Mouse (Mus musculus): ENCODE measurements around the gene AI481877.
A peak's percentile ranks its signal among the peaks of the same experiment; 100 is the strongest.

The AI481877 gene

DNA sequence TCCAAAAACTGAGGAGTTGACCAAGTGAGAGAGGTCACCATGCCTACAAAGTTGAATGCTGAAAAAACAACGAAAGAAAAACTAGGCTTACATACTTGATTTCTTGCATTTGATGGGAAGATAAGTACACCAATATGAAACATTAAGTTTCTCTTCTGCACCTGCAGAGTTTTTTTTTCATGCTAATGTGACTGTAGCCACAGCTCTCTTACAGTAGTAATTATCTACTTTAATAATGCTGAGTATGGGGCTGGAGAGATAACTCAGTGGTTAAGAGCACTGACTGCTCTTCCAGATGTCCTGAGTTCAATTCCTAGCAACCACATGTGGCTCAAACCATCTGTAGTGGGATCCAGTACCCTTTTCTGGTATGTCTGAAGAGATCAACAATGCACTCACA, 13.7 kb downstream of the AI481877 start:
- DNase-seq (ENCODE audit: extremely low read depth, low read depth), result no peak

DNA sequence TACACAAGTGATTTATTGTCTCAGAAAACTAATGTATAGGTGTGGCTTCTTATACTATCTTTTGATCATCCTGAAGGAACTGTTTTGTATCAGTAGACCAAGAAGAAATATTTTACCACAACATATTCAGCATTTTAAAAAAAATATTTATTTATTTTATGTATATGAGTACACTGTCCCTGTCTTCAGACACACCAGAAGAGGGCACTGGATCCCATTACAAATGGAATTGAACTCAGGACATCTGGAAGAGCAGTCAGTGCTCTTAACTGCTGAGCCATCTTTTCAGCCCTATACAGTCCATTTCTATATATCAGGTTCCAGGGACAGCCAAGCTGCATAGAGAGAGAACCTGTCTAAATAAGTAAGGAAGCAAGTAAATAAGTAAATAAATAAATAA, 15.2 kb downstream of the AI481877 start:
- no peak for DNase-seq (ENCODE audit: extremely low read depth, low read depth)

DNA sequence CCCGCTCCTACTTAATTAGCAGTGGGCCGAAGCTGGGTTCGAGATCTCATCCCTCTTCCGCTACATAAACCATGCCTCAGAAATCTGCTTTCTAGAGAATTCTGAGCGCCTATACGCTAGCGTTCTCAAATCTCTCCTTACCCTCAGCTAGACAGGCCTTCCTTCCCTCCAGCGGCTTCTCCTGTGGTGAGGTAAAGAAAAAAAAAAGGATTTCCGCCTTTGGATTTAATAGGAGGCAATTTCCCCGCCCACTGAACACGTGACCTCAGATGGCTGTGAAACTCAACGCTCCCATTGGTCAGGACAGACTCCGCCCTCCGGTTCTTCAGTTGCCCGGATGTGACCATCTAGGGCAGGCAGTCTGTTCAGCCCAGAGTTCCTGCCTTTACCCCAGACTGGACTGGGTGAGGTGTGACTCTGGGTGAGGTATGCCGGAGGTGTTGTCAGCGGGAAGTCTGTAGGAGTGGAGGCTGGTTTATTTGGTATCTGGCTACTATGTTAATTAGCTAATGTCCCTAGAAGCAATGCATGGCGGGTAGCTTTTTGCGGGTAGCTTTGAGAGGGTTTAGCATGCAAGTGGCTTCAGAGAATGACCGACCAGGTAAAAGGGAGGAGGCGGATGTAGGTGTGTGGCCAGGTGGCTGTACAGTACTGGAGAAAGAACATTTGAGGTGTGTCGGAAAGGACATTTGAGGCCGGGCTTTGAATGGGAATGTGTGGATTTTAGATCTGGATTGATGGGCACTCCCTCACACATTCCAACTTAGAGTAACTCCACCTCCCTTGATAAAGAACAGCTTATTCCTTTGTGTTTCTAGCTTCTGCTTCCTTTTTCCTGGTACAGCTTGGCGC, 20.9 kb downstream of the AI481877 start:
- DNase-seq (ENCODE audit: extremely low read depth, low read depth), result no peak

DNA sequence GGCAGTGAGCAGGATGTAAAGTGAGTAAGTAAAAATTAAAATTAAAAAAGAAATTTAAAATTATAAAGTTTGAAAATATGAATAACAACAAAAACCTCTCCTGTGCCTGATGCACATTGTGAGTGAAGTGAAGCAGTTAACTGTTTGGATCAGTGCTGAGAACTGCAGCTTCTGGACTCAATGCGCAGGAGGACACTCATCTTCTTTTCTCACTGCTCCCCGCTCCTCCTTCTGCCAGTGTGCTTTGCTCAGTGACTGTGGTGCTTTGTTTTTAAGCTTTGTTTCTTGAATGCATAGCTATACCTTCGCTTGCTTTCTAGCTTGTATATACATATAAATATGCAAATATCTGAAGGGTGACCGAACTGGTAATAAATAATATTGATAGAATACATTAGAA, 30.1 kb downstream of the AI481877 start:
- no peak for DNase-seq (ENCODE audit: extremely low read depth, low read depth)

DNA sequence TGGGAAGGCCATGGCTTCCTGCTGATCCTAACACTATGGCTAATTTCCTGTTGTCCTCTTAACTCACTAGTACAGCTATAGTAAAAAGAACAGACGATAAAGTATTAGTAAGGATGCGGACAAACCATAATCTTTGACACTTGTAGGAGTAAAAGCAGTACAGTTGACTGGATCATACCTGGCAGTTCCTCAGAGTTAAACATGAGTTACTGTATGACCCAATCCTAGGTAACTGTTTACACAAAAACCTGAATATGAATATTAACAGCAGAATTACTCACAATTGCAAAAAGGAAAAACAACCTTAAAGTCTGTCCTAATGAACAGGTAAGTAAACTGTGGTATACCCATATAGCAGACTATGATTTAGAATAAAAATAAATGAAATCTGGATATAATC, 30.9 kb downstream of the AI481877 start:
- no peak for DNase-seq (ENCODE audit: extremely low read depth, low read depth)

DNA sequence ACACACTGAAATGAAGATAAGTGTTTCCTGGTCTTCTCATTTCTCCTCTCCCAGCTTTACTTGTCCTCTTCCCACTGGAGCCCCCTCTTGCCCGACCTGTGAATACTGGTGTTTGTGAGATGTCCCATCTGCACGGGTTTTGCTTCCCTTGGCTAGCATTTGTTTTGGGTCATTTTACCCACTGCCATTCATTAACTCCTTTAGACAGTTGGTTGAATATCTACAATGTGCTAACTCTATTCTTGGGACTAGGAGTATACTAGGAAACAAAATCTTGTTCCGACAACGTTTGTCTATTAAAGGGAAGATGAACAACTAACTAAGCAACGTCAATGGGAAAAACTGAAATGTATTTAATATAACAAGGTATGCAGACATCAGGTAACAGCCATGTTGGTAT, 32.1 kb downstream of the AI481877 start:
- no peak for DNase-seq (ENCODE audit: extremely low read depth, low read depth)

DNA sequence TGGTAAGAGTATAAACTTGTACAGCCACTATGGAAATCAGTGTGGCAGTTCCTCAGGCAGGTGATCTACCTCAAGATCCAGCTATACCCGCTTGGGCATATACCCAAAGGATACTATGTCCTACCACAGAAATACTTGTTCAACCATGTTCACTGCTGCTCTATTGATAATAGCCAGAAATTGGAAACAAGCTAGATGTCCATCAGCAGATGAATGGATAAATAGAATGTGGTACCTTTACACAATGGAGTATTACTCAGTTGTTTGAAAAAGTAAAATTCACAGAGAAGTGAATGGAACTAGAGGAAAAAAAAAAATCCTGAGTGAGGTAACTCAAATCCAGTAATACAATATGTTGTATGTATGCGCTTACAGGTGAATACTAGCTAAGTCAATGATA, 34.6 kb downstream of the AI481877 start:
- DNase-seq (ENCODE audit: extremely low read depth, low read depth), result no peak

DNA sequence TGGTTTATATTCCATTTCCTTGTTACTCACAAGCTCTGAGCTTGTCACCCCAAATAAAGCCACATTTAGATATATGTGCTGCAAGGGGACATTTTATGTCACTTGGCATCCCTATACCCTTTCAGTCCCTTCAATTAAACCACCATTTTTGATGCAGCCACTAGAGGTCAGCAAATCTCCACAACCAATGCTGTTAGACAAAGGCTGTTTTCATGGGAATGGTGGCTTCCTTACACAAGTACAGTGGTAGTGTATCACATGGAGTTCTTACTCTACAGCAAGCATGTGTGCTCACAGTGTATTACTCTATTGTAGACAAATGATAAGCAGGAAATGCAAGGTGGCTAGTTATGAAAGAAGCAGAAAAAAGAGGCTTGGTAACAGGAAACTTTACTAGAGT, 42.4 kb downstream of the AI481877 start:
- peak; percentile 54 for DNase-seq (ENCODE audit: extremely low read depth, low read depth)

DNA sequence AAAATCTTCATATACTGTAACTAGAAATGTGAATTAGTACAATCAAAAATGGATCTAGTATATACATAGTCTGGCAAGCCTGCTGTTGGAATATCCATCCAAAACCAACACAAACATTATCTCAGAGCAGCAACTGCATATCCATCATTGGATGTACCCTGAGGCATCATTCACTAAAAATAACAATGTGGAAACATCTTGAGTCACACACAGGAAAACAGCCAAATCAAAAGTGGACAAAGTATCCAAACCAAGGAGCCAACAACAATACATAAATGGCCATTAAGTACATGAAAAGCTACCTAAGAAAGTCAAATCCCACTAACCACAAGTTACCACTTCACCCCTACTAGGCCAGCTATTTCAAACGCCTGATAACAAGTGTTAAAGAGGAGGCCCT, 49.4 kb downstream of the AI481877 start:
- no peak for DNase-seq (ENCODE audit: extremely low read depth, low read depth)

DNA sequence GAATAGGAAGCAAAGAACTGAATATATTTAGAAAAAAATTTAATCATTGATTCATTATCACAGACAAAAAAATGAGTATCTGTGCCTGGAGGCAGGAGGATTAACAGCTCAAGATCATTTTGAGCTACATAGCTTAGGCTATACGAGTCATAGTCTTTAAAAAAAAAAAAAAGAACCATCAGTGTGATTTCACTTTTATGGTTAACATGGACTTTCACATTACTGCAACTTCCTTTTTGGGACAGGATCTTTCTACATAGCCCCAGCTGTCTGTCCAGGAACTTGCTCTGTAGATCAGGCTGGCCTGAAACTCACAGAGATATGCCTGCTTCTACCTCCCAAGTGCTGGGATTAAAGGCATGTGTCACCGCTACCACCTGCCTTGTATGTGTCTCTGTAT, 55.4 kb downstream of the AI481877 start:
- no peak for DNase-seq (ENCODE audit: extremely low read depth, low read depth)

DNA sequence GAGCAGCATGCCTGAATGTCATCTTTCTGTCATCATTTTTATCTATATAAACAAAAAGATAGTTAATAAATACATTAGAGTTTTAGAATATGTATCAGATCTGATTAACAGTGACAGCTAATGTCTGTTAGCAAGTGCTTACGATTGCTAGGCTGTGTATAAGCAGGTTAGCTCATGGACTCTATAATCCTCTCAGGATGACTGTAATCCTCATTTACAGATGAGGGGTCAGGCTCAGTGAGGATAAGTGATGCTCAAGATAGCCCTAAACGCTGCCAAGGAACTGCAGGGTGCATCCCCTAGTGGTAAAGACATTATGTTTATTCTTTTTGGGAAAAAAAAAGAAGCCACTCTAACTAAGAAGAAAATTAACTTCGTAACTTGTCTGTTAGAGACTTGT, 69.5 kb downstream of the AI481877 start:
- no peak for DNase-seq (ENCODE audit: extremely low read depth, low read depth)

DNA sequence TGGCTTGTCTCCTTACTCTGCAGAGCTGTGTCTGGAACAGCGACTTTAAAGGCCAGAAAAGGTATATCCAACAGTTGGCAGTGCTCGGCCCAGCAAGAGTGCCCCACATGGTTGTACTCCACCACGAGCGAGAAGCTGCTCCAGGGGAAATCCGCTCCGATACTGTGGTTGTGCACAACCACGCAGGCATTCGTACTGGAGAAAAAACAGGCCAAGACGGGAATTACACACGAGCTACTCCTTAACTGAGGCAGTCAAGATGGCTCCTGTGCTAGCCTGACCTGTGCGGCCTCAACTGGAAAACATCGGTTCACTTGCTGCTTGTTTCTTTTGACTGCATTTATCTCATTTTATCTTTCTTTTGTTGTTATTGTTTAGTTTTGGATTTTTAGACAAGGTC, 76.3 kb downstream of the AI481877 start:
- DNase-seq (ENCODE audit: extremely low read depth, low read depth), result no peak

DNA sequence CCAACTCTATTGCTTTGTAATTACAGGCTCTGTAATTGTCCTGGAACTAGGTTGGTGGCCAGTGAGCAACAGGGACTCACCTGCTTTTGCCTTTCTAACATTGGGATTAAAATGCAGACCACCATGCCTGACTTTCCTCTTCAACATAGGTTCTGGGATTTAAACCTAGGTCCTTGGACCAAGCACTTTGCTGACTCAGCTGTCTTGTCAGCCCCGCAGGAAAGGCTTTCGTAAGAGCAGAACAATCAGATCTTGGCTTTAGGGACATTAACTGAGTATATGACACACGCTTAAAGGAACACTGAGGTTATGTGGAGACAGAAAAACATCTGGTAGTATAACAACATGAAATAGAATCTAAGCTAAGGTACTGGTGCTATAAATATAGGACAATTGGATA, 80.9 kb downstream of the AI481877 start:
- DNase-seq (ENCODE audit: extremely low read depth, low read depth), result no peak

DNA sequence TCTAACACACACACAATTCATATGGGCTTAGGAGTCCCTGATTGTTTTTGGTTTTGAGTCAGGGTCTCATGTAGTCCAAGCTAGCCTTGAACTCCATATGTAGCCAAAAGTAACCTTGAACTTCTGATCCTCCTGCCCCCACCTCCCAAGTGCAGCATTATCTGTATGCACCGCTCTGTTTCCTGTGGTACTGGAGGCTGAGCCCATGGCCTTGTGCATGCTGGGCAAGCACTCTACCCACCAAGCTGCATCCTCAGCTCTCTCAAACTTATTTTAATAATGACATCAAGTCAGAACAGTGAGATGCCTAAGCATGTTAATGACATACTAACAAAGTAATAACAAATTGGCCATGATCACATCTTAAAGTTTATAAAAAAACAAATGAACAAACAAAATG, 87.7 kb downstream of the AI481877 start:
- DNase-seq (ENCODE audit: extremely low read depth, low read depth), result no peak

DNA sequence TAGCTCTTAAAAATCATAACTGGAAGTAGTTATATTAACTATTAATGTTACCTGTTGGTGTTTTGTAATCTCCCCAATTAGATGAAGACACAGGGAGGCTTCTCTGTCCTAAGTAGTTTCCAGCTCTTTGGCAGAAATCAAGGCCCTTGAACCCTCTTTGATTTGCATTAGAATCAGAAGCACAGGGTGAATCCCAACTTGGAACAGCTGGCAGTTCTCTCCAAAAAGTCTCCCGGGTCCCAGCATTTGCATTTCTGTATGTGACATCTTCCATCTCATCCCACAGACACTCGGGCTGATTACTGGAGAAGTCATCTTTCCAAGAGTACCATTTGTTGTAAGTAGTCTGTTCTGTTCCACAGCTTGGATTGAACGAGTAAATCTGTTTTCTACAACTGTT, 91.6 kb downstream of the AI481877 start:
- no peak for DNase-seq (ENCODE audit: extremely low read depth, low read depth)

DNA sequence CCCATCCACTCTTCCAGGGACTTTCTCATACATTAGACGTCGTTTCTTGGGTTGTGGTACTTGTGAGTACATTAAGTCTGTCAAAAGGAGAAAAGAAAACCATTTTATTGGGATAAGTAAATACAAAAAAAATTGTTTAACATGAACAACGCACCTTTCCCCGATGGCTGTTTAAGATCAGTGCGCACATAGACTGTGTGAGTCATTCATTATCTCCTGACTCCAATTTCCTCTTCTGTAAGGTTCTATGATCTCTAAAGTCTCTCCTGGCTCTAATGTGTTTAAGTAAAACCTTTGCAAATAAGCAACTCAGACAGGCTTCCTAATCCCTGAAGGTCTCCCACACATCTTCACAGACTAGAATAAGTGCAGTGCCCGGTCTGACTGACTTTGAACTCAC, 94.9 kb downstream of the AI481877 start:
- peak; percentile 51 for DNase-seq (ENCODE audit: extremely low read depth, low read depth)

DNA sequence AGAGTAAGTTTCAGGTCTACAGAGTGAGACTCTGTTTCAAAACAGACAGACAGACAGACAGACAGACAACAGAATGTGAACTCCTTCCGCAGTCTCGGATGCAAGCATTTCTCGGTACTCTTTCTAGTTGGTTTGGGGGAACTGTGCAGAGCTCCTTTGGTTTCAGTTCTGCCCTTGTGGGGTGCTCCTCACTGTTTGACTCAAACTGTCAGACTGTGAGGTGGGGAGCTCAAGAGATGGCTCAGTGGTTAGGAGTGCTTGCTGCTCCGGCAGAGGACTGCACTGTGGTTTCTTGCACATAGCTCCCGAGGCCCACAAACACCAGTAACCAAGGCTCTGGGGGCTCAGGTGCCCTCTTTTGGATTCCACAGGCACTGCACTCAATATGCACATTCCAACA, 95.7 kb downstream of the AI481877 start:
- DNase-seq (ENCODE audit: extremely low read depth, low read depth), result no peak

DNA sequence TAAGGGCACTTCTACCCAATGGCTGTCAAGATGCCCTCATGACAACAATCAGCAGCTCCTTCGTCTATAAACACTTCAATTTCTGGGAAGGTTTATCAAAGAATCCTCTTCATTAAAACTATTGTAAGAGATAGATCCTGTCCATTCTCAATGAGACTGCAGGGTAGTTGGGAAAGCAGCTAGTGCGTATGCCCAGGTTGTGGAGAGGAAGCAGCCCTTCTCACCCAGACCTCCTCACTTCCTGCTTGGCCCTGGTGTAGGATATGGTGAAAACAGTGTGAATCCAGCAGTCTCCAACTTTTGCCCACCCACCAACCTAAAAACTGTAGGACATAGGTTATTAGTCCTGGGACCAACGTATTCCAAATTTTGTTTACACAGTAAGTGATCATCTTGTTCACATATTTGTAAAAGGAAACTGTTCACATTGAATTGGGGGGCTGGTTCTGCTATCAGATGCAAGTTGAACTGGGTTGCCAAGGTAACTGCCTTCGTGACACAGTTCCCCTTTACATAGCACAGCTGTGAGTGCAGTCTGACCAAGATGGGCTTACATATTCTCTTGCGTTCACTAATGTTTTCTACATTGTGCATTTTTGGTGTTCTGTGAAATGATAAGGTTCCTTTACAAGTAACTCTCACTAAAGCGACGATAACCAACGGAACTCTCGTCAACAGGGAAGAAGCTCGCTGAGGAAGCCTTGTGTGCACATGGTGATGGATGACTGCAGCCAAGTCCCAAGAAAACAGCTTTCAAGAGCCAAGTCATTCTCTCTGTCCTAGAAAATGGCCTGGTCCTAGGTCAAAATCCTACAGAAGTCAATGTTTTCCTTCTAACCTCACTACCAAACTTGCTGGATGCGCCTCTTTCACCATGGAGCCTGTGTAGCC, 98.1 kb downstream of the AI481877 start:
- peak; percentile 83 for DNase-seq (ENCODE audit: extremely low read depth, low read depth)

DNA sequence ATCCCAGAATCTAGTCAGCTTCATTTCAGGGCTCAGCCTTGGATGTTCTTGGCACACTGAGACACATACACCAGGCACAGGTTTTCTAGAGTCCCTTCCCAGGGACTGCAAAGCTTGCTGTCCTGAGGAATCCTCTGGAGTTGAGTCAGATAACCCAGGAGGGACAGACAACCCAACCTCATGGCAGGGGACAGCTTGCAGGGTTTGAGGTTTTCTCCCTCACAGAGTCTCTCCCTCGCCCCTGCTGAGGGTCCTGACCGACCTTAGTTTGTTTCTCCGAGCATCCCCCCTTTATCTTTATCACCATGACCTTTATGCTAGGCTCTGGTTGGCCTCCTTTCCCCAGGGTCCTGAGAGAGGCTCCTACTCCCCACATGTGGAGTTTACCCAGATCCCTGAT, 101.3 kb downstream of the AI481877 start:
- DNase-seq (ENCODE audit: extremely low read depth, low read depth), result no peak

DNA sequence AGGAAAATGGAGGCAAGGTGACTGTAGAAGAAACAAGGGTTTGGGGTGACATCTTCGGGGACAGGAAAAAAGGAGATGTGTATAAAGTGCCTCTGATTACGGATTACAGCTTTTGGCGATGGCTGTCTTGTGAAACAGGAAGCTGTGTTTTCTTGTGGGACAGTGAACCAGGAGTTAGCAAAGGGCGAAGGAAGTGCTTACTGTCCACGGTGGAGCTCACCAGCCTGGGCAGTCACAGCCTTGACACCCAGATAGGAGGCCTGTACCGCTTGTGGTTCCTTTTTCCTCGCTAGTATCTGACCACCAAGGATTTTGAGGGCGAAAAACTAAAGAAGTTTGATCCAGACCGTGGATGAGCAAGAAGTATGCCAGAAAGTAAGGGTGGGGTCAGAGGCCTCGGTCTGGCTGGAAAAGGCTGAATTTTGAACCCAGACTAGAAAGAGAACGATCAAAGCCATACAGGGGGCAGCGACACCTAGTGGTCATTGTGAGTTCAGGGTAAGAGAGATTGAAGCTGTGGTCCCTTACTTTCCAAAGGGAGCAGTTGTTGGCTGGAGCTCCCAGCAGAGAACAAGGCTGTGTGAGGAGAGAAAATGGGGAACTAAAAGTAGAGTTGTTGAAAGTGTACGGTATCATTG, 102.2 kb downstream of the AI481877 start:
- peak; percentile 87 for DNase-seq (ENCODE audit: extremely low read depth, low read depth)

DNA sequence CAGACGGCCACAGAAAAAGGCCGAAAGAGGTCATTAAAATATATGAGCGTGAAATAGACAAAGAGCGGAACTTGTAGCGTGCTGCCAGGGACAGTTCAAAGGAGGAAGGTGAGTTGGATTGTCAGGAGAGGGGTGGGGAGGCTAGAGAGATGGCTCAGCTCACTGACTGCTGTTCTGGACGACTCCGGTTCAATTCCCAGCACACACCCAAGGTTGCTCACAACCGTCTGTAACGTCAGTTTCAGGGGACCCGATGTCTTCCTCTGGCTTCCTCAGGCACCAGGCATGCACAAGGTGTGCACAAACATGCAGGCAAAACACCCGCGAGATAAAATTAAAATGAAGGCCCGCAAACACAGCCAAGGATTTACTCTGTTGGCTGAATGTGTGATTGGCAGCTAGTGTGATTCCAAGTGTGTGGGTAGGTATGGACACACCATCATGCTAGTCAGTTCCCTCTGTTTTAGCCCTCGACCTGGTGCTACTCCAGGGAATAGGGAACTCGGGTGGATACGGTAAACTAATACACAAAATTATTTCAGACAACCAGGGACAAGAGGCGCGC, 102.9 kb downstream of the AI481877 start:
- DNase-seq (ENCODE audit: extremely low read depth, low read depth), result no peak
